Mouse (Mus musculus): ENCODE data around the gene Anapc2. TPM values are rescaled to one million over a fixed set of nuclear protein-coding genes. Genes with fewer than 3 reads are reported as not detected.

The Anapc2 gene
- polyA plus RNA-seq, 1 experiment from 2014 or later: 152 TPM

DNA sequence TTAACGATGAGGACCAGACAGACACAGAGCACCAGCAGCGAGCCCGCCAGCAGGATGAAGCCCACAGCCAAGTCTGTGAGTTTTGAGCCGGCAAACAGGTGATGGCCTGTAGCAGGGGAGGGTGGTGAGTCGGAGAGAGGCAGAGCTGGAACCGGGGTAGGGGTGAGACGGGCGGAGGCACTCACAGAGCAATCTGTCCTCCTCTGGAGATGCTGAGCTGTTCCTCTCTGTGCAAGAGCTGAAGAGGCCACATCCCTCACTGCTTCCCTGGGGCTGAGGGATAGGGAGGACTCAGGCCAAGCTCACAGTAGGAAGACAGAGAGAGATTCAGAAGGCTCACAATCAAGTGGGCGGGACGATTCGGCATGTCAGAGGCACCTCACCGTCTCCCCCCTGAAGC lies 41.2 kb upstream of the Anapc2 start:
- Histone ChIP-seq H3K36me3 (no peaks in the 10 kb centered on the region), H3K27me3 (peaks cover 19% of the 10 kb centered on the region), H3K4me2 (replicated peaks) (no peak overlapping the region), H3K4me1 (peaks cover 7% of the 10 kb centered on the region), H3K27ac (no peak overlapping the region), H3K4me3 (no peak overlapping the region), H3K9ac (no peak overlapping the region), H3K9me3 (replicated peaks) (no peaks in the 10 kb centered on the region)
- ATAC-seq (ENCODE audit: low FRiP score): no peak
- WGBS: 60% methylated on average over 12 of the region's 12 CpGs

DNA sequence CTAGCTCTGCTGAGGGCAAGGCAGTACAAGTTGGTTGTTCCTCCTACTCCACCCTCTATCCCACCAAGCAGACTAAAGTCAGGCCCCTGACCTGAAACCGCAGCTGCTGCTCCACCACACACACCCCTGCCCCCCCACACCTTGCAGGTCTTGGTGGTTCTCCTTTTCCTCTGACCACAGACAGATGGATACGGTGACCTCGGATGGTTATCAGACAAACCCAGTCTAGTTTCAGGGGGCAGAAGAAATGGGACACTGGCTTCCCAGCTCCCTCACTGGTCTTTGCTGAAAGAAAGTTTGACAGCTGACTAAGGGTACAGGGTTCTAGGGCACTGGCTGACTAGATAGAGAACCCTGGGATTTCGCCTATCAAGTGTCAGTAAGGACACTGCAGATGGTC lies 38.9 kb upstream of the Anapc2 start:
- no peaks in the 10 kb centered on the region for H3K36me3 ChIP-seq
- H3K27ac ChIP-seq: no peak overlapping the region
- no peak overlapping the region for H3K4me2 ChIP-seq (replicated peaks)
- H3K4me3 ChIP-seq: no peak overlapping the region
- peaks cover 6% of the 10 kb centered on the region for H3K4me1 ChIP-seq
- WGBS: 85% methylated on average over 4 of the region's 4 CpGs
- H3K27me3 ChIP-seq: peaks cover 23% of the 10 kb centered on the region
- no peak for ATAC-seq (ENCODE audit: low FRiP score)
- H3K9me3 ChIP-seq (replicated peaks): no peaks in the 10 kb centered on the region
- no peak overlapping the region for H3K9ac ChIP-seq

DNA sequence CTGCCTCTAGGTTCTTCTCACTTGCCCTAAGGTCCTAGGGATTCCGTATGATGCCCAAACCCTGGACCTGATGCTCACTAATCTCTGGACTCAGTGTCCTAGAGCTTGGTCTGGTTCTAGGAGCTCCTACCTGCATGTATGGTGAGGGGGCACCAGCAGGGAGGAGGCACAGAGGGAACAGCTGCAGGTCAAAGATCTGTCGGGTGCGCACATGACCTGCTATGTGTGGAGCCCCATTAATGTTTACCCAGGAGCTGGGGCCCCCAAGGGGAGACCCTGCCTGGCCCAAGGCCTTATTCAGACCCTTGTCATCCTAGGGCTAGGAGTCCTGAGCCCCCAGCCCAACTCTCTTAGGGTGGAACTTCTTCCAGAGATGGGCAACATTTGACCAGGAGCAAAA lies 38.2 kb upstream of the Anapc2 start, which contains the start of gene Slc34a3:
Slc34a3 (minus strand) TSS at position 315 of the 400 bp plus-strand sequence.
- Histone ChIP-seq H3K4me3 (no peak within 1 kb of the TSS), H3K27ac (no peak within 1 kb of the TSS), H3K4me2 (replicated peaks) (no peak within 1 kb of the TSS), H3K9ac (no peak within 1 kb of the TSS), H3K36me3 (no peaks in the 10 kb centered on the region), H3K4me1 (no peaks in the 10 kb centered on the region), H3K9me3 (replicated peaks) (no peaks in the 10 kb centered on the region), H3K27me3 (peaks cover 25% of the 10 kb centered on the region)
- 87% methylated on average over 3 of the region's 3 CpGs for WGBS
- ATAC-seq (ENCODE audit: low FRiP score): no peak

DNA sequence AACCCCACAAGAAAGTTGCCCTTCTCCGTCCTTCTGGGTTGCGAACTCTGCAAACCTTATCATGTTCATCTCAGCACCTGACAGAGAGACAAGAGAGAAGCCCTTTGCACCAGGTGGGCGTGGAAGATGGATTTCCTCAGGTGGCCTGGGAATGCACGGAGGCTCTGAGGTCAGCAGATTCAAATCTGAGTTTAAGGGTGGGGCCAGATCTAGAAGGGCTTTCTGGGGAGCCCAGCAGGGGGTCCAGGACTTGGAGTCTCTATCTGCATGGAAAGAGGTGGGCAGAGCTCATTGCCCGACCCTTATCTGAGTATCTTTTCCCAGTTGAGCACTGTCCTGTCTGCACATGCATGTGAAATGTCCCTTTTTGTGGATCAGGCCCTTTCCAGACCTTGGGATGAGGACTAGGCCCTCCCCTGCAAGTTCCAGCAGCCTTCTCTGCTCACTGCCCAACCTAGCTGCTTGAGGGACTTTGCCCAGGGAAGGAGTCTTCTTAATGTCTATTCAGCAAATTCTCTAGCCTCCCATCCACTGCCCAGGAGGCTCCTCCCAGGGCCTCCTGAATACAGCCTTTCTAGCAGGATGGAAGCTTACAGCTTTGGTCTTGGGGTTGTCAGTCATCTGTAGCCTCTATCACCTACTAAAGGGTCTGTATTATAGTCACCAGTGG lies 37.6 kb upstream of the Anapc2 start:
- Histone ChIP-seq H3K4me1 (no peaks in the 10 kb centered on the region), H3K9ac (no peak overlapping the region), H3K4me2 (replicated peaks) (no peak overlapping the region), H3K27ac (no peak overlapping the region), H3K36me3 (no peaks in the 10 kb centered on the region), H3K9me3 (replicated peaks) (no peaks in the 10 kb centered on the region), H3K4me3 (no peak overlapping the region), H3K27me3 (peaks cover 24% of the 10 kb centered on the region)
- ATAC-seq (ENCODE audit: low FRiP score): no peak
- 69% methylated on average over 5 of the region's 5 CpGs for WGBS

DNA sequence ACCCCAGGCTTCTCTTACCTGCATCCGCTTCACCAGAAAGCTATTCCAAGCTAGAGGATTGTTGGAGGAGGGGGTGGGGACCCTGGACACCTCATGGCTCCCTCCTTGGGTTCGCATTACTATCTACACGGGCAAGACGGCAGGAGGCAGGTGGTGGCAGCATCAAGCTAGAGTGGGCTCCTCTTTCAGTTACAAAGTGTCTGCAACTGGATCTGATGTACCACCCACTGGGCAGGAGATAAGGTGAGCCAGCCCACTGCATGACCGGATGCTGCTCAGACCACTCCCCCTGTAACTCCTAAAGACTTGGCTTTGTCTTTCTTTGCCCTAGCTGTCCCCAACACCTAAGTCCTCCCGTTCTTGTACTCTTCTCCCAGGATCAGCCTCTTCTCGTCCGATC lies 35.7 kb upstream of the Anapc2 start, which contains the start of gene Rnf224:
Rnf224 (minus strand) TSS at position 174 of the 400 bp plus-strand sequence.
- Histone ChIP-seq H3K4me3 (no peak within 1 kb of the TSS), H3K27me3 (peaks cover 25% of the 10 kb centered on the region), H3K27ac (no peak within 1 kb of the TSS), H3K9me3 (replicated peaks) (no peaks in the 10 kb centered on the region), H3K4me2 (replicated peaks) (no peak within 1 kb of the TSS), H3K36me3 (no peaks in the 10 kb centered on the region), H3K9ac (no peak within 1 kb of the TSS), H3K4me1 (peaks cover 10% of the 10 kb centered on the region)
- no peak for ATAC-seq (ENCODE audit: low FRiP score)
- WGBS: 33% methylated on average over 8 of the region's 8 CpGs

DNA sequence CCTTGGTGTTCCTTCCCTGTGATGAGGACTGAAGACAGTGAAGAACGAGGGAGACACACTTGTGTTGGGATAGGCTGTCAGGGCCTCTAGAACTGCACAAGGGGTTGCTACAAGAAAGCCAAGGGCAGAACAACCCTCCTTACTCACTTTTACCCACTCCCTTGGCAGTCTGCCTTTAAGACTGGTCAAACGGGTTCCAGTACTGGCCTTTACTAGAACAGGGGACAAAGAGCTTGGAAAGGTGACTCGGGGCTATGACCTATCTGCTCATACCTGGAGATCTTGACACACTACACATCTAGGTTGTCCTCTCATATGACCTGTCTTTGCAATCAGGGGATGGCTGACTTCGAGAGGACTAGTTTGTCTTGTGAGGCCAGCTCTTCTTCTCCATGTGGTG lies 34.8 kb upstream of the Anapc2 start:
- Histone ChIP-seq H3K27ac (no peak overlapping the region), H3K4me1 (peaks cover 16% of the 10 kb centered on the region), H3K9me3 (replicated peaks) (no peaks in the 10 kb centered on the region), H3K4me2 (replicated peaks) (no peak overlapping the region), H3K27me3 (peaks cover 25% of the 10 kb centered on the region), H3K9ac (no peak overlapping the region), H3K36me3 (no peaks in the 10 kb centered on the region), H3K4me3 (no peak overlapping the region)
- no peak for ATAC-seq (ENCODE audit: low FRiP score)
- WGBS: 65% methylated on average over 4 of the region's 4 CpGs

DNA sequence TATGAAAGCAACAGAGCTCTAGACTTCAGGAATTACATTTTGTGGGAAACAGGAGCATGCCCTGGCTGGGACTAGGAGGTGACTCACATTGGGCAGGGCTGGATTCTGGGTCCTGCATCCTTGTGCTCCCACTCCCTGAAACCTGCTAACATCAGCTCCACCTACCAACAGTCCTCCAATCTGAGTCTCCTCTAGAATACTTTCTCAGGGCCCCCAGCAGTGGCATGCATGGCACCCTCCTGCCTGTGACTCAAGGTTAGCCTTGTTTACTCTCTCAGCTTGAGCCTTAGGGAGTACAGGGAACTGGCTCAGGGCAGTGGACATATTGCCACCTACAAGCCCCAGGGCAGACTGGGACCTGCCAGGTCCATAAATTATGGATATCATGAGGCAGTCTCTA lies 34.2 kb upstream of the Anapc2 start:
- Histone ChIP-seq H3K4me3 (no peak overlapping the region), H3K27ac (no peak overlapping the region), H3K36me3 (no peaks in the 10 kb centered on the region), H3K4me1 (peaks cover 22% of the 10 kb centered on the region), H3K4me2 (replicated peaks) (no peak overlapping the region), H3K9me3 (replicated peaks) (no peaks in the 10 kb centered on the region), H3K9ac (no peak overlapping the region), H3K27me3 (peaks cover 30% of the 10 kb centered on the region)
- no peak for ATAC-seq (ENCODE audit: low FRiP score)

DNA sequence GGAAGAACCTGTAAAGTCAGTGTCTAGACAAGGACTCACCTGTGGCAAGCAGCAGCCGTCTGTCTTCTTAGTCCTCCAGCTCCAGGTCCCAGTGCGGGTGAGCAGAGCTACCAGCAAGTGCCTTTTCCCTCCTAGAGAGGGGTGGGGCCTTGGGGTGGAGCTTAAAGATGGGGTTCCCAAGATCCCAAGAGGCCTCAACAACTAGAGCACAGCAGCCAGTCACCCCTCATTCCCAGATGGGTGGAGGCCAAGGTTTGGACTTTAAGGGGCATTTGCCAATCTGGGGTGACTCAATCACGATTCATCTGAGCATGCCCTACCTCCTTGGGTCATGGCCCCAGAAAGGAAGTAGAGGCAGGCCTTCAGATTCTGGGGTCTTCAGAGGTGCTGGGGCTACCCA lies 32.5 kb upstream of the Anapc2 start:
- no peak for ATAC-seq (ENCODE audit: low FRiP score)
- 81% methylated on average over 3 of the region's 3 CpGs for WGBS

DNA sequence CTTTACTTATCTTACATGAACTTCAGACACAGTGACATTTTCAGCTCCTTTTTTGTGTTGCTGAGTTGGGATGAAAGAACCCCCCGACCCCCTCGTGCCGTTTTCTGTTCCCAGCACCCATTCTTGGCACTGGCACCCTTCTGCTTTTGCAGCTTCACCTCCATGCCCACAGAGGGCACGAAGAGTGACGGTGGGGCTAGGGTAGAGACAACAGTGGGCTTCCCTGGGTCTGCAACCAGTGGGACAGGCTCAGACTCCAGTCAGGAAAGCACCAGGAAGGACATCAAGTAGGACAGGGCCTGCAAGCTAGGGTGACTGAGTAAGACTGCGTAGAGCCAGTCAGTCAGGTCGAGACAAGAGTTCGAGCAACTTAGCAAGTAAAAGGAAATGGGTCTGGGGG lies 32.0 kb upstream of the Anapc2 start:
- ATAC-seq (ENCODE audit: low FRiP score): no peak; the same call in 1 of the 2 replicates
- WGBS: 55% methylated on average over 8 of the region's 8 CpGs
- Histone ChIP-seq H3K27ac (peak overlapping the region; percentile 76; the same call in 1 of the 2 replicates), H3K4me2 (replicated peaks) (peak overlapping the region; percentile 92), H3K36me3 (peaks cover 6% of the 10 kb centered on the region; the same call in 1 of the 2 replicates), H3K4me3 (peak overlapping the region; percentile 55; the same call in 1 of the 2 replicates), H3K9ac (0 out of 2 replicates have a peak overlapping the region, but pooled peaks have one; percentile 32), H3K9me3 (replicated peaks) (no peaks in the 10 kb centered on the region), H3K4me1 (peaks cover 26% of the 10 kb centered on the region), H3K27me3 (peaks cover 24% of the 10 kb centered on the region)

More for the DNA sequence above, 32.5 kb upstream of the Anapc2 start:
- Histone ChIP-seq H3K4me3 (no peak overlapping the region), H3K4me2 (replicated peaks) (no peak overlapping the region), H3K27me3 (peaks cover 24% of the 10 kb centered on the region), H3K9ac (no peak overlapping the region), H3K36me3 (0 out of 2 replicates have a peak, but pooled peaks cover under 1% of the 10 kb centered on the region), H3K4me1 (peaks cover 26% of the 10 kb centered on the region), H3K9me3 (replicated peaks) (no peaks in the 10 kb centered on the region), H3K27ac (no peak overlapping the region)

DNA sequence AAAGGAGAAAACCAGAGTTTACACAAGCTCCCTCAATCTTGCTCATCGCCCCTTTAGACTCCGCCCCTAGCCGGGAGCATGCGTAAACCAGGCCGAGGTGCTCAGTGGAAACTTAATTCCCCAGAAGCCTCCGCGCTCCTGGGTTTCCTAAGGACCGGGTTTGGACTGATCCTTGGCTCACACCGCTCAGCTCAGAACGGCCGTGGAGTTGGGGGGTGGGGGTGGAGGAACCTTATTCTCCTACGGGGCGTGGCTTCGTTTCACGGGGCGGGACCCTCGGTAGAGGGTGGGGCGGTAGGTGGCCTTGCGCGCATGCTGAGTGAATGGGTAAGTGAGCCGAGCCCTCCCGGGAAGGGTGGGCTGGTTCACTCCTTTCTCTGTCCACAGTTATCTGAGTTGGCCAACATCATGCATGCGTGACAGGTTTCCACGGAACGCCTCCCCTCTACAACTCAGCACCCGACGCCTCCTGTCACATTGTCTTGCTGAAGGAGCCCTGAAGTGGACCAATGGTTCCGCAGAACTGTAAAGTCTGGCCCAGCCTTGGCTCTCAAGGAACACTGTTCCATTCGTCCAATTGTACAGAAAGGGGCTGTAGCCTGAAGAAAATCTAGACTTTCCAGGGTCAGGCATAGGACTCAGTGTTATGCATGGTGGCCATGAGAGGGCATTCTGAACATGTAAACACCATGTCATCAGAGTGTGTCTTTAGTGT lies 31.4 kb upstream of the Anapc2 start:
- Histone ChIP-seq H3K9ac (peak overlapping the region; percentile 73), H3K4me2 (replicated peaks) (peak overlapping the region; percentile 92), H3K27me3 (peaks cover 24% of the 10 kb centered on the region), H3K27ac (peak overlapping the region; percentile 76), H3K9me3 (replicated peaks) (no peaks in the 10 kb centered on the region), H3K36me3 (peaks cover 11% of the 10 kb centered on the region), H3K4me3 (peak overlapping the region; percentile 55), H3K4me1 (peaks cover 26% of the 10 kb centered on the region)
- under 1% methylated on average over 29 of the region's 29 CpGs for WGBS
- peak; percentile 77 for ATAC-seq (ENCODE audit: low FRiP score)

DNA sequence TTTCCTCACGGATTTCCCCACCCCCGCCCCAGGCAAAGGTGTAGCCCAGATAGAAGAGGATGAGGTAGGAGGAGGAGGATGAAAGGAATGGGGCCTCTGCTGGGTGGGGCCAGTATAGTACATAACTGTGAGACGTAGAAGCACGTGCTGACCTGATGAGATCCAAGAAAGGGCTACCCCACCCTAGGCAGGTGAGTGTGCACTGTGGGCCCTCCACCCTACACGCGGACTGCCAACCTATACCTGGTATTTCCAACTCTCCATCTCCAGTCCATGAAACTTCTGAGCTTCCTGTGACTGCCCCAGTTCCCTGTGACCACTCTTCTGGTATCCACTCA lies 30.9 kb upstream of the Anapc2 start:
- ATAC-seq (ENCODE audit: low FRiP score): peak; percentile 5; the same call in 1 of the 2 replicates
- Histone ChIP-seq H3K36me3 (peaks cover 17% of the 10 kb centered on the region), H3K4me3 (peak overlapping the region; percentile 55), H3K9ac (peak overlapping the region; percentile 73; the same call in 1 of the 2 replicates), H3K9me3 (replicated peaks) (no peaks in the 10 kb centered on the region), H3K27ac (peak overlapping the region; percentile 76; the same call in 1 of the 2 replicates), H3K4me2 (replicated peaks) (peak overlapping the region; percentile 92), H3K4me1 (peaks cover 26% of the 10 kb centered on the region), H3K27me3 (peaks cover 20% of the 10 kb centered on the region)
- 14% methylated on average over 6 of the region's 6 CpGs for WGBS

DNA sequence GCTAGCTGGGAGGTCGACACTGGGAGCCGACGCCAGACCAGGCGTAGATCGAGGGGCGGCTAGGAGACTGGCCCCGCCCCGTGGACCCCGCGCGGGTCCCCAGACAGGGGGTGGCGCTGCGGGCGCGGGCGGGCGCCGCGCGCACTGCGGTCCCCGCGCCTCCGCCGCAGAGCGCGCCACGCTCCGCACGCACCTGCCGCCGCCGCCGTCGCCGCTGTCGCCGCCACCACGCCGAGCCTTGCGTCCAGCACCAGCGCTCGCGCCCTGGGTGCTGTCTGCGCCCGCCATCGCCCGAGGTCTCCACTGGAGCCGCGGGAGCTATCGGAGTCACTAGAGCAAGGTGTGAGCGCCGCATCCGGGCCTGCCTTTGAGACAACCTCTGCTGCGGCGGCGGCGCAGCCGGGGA lies 30.2 kb upstream of the Anapc2 start, which contains the start of the genes Rnf208 and Cysrt1:
Rnf208 (plus strand) TSS at position 155 of the 406 bp plus-strand sequence.
Cysrt1 (minus strand) TSS at position 352 of the 406 bp plus-strand sequence.
- peaks cover 24% of the 10 kb centered on the region for H3K36me3 ChIP-seq
- H3K9me3 ChIP-seq (replicated peaks): no peaks in the 10 kb centered on the region
- peak within 1 kb of the TSS; percentile 76 for H3K27ac ChIP-seq
- 0% methylated on average over 7 of the region's 59 CpGs for WGBS
- H3K4me3 ChIP-seq: peak within 1 kb of the TSS; percentile 55
- H3K4me1 ChIP-seq: peaks cover 26% of the 10 kb centered on the region
- H3K9ac ChIP-seq: peak within 1 kb of the TSS; percentile 73
- H3K27me3 ChIP-seq: peaks cover 20% of the 10 kb centered on the region
- ATAC-seq (ENCODE audit: low FRiP score): peak; percentile 42
- H3K4me2 ChIP-seq (replicated peaks): peak within 1 kb of the TSS; percentile 92
